Mouse (Mus musculus) kidney, adult 2 months (tissue): ENCODE results near the gene Gpx1. TPM values are rescaled to one million over a fixed set of nuclear protein-coding genes. Genes with fewer than 3 reads are reported as not detected.

Source experiments
- DNase-seq: peaks from one replicate; pipeline ENCODE4 v3.0.0; 2021
- H3K27ac ChIP-seq: fragments of 200-500 bp; 2 replicates; pipeline ENCODE4 v1.5.1; 2012; ENCODE audit warnings: low read depth, low read length, control low read depth, inconsistent platforms; ENCODE audit not compliant: insufficient read depth
- H3K27me3 ChIP-seq: fragments of 200-500 bp; replicated peaks from 2 replicates; pipeline ENCODE4 v1.6.1; 2012; ENCODE audit warnings: mild to moderate bottlenecking, moderate library complexity, low read length, inconsistent platforms; ENCODE audit not compliant: control insufficient read depth, insufficient read depth
- H3K36me3 ChIP-seq: fragments of 200-500 bp; 2 replicates; pipeline ENCODE4 v1.6.1; 2012; ENCODE audit warnings: mild to moderate bottlenecking, moderate library complexity, low read length, inconsistent platforms; ENCODE audit not compliant: control insufficient read depth, insufficient read depth
- H3K4me1 ChIP-seq: fragments of 200-500 bp; 2 replicates; pipeline ENCODE4 v1.6.1; 2011; ENCODE audit warnings: low read length; ENCODE audit not compliant: control insufficient read depth, insufficient read depth
- H3K4me3 ChIP-seq: fragments of 200-500 bp; 2 replicates; pipeline ENCODE4 v1.5.1; 2011; ENCODE audit warnings: mild to moderate bottlenecking, low read depth, low read length, control low read depth; ENCODE audit not compliant: insufficient read depth
- CTCF ChIP-seq: fragments of 200-500 bp; conservative IDR thresholded peaks from 2 replicates; pipeline ENCODE4 v1.5.1; 2011; ENCODE audit warnings: low read depth, mild to moderate bottlenecking, control low read depth, low read length, moderate library complexity, mixed read lengths; ENCODE audit not compliant: insufficient read depth, insufficient read length
- POLR2A ChIP-seq: fragments of 200-500 bp; IDR thresholded peaks from one replicate; pipeline ENCODE4 v1.6.1; 2011; ENCODE audit warnings: low read depth, low read length, control low read depth
- WGBS: fragments of 180-500 bp; shearing (Covaris S2); methylation state at CpG from one replicate; pipeline ENCODE4 v1.1.7; 2018; 5-methylcytosine and 5-hydroxymethylcytosine counted together
- polyA plus RNA-seq: library from polyadenylated mRNA; depleted of rRNA; stranded (reverse); fragments of >200 nt; gene quantifications from 2 replicates; pipeline ENCODE4 v1.2.3, GENCODE M21; 2012; rRNA removed

Gene Gpx1
- polyA plus RNA-seq, result 5,487 and 5,501 TPM in 2 replicates

GRCm38 (mm10) chr9:108338886-108339781 lies at the start of gene Gpx1:
Gpx1 (plus strand) TSS chr9:108338903.
- Histone ChIP-seq H3K4me3 (peak within 1 kb of the TSS; percentile 88), H3K36me3 (peaks cover 6% of the 10 kb centered on the region), H3K27me3 (no peaks in the 10 kb centered on the region), H3K4me1 (peaks cover 22% of the 10 kb centered on the region; the same call in 1 of the 2 replicates), H3K27ac (peak within 1 kb of the TSS; percentile 97)
- under 1% methylated on average over 49 of the region's 49 CpGs for WGBS
- TF ChIP-seq CTCF (no peak), POLR2A (peak; percentile 98)
- peak; percentile 98 for DNase-seq

GRCm38 (mm10) chr9:108289347-108289746 lies 49.4 kb upstream of the Gpx1 start:
- Histone ChIP-seq H3K36me3 (no peaks in the 10 kb centered on the region), H3K4me3 (no peak overlapping the region), H3K27me3 (no peaks in the 10 kb centered on the region), H3K4me1 (peaks cover 6% of the 10 kb centered on the region; the same call in 1 of the 2 replicates), H3K27ac (no peak overlapping the region)
- WGBS, result 58% methylated on average over 2 of the region's 2 CpGs
- DNase-seq, result no peak
- TF ChIP-seq POLR2A (no peak), CTCF (no peak)

GRCm38 (mm10) chr9:108290016-108290750 lies 48.5 kb upstream of the Gpx1 start, which contains the start of gene Nicn1:
Nicn1 (plus strand) TSS chr9:108290429.
- WGBS, result under 1% methylated on average over 32 of the region's 32 CpGs
- Histone ChIP-seq H3K36me3 (no peaks in the 10 kb centered on the region), H3K27ac (peak within 1 kb of the TSS; percentile 4; the same call in 1 of the 2 replicates), H3K4me1 (peaks cover 3% of the 10 kb centered on the region; the same call in 1 of the 2 replicates), H3K27me3 (no peaks in the 10 kb centered on the region), H3K4me3 (peak within 1 kb of the TSS; percentile 58)
- no peak for TF ChIP-seq POLR2A
- no peak for TF ChIP-seq CTCF
- peak; percentile 98 for DNase-seq

- Histone ChIP-seq H3K36me3 (no peaks in the 10 kb centered on the region), H3K4me1 (peaks cover 7% of the 10 kb centered on the region), H3K27me3 (no peaks in the 10 kb centered on the region), H3K4me3 (peak overlapping the region; percentile 58; the same call in 1 of the 2 replicates), H3K27ac (no peak overlapping the region; the same call in 1 of the 2 replicates)
- DNase-seq, result no peak
- WGBS, result 37% methylated on average over 6 of the region's 6 CpGs
- TF ChIP-seq CTCF (no peak), POLR2A (no peak)
Observed at GRCm38 (mm10) chr9:108290773-108291172, 47.9 kb upstream of the Gpx1 start.

- WGBS, result 23% methylated on average over 18 of the region's 18 CpGs
- Histone ChIP-seq H3K27me3 (no peaks in the 10 kb centered on the region), H3K4me3 (peak within 1 kb of the TSS; percentile 47), H3K27ac (peak within 1 kb of the TSS; percentile 47), H3K36me3 (no peaks in the 10 kb centered on the region), H3K4me1 (peaks cover 17% of the 10 kb centered on the region)
- peak; percentile 96 for DNase-seq
- TF ChIP-seq CTCF (no peak), POLR2A (no peak)
Observed at GRCm38 (mm10) chr9:108296453-108297355, 42.0 kb upstream of the Gpx1 start, which contains the start of gene Amt. Amt (plus strand) TSS chr9:108296853.

- H3K4me3 ChIP-seq, result no peak overlapping the region
- WGBS, result 71% methylated on average over 3 of the region's 3 CpGs
- H3K27me3 ChIP-seq, result no peaks in the 10 kb centered on the region
- H3K27ac ChIP-seq, result no peak overlapping the region
- TF ChIP-seq CTCF (no peak), POLR2A (no peak)
- DNase-seq, result no peak
- H3K4me1 ChIP-seq, result peaks cover 9% of the 10 kb centered on the region; the same call in 1 of the 2 replicates
- no peaks in the 10 kb centered on the region; the same call in 1 of the 2 replicates for H3K36me3 ChIP-seq
Observed at GRCm38 (mm10) chr9:108301853-108302252, 36.9 kb upstream of the Gpx1 start.
